Mouse (Mus musculus) kidney, embryonic 16.5 days (tissue): ENCODE measurements around the gene Cenpe. TPM values are rescaled to one million over a fixed set of nuclear protein-coding genes. Genes with fewer than 3 reads are reported as not detected.
A peak's percentile ranks its signal among the peaks of the same experiment; 100 is the strongest.

Source experiments
- ATAC-seq: fragments of 200-750 bp; cut with Nextera tagmentation; 2 replicates; pipeline ENCODE4 v1.8.0; 2017; ENCODE audit warnings: moderate TSS enrichment; ENCODE audit not compliant: low FRiP score, low TSS enrichment
- H3K27ac ChIP-seq: fragments of 300-500 bp; sonication (generic); 2 replicates; pipeline ENCODE4 v1.5.1; 2014; ENCODE audit warnings: low read length
- H3K27me3 ChIP-seq: fragments of 300-500 bp; sonication (generic); 2 replicates; pipeline ENCODE4 v1.6.1; 2014; ENCODE audit warnings: low read length, control low read depth, mixed read lengths; ENCODE audit not compliant: insufficient read depth
- H3K36me3 ChIP-seq: fragments of 300-500 bp; sonication (generic); 2 replicates; pipeline ENCODE4 v1.6.1; 2014; ENCODE audit warnings: low read length, control low read depth, mixed read lengths; ENCODE audit not compliant: insufficient read depth
- H3K4me1 ChIP-seq: fragments of 300-500 bp; sonication (generic); 2 replicates; pipeline ENCODE4 v1.6.1; 2014; ENCODE audit warnings: low read length, control low read depth, mixed read lengths; ENCODE audit not compliant: insufficient read depth
- H3K4me2 ChIP-seq: fragments of 300-500 bp; sonication (generic); replicated peaks from 2 replicates; pipeline ENCODE4 v1.6.1; 2014; ENCODE audit warnings: low read depth, low read length
- H3K4me3 ChIP-seq: fragments of 300-500 bp; sonication (generic); 2 replicates; pipeline ENCODE4 v1.5.1; 2014; ENCODE audit warnings: mild to moderate bottlenecking, low read length
- H3K9ac ChIP-seq: fragments of 300-500 bp; sonication (generic); replicated peaks from 2 replicates; pipeline ENCODE4 v1.6.1; 2014; ENCODE audit warnings: low read length
- H3K9me3 ChIP-seq: fragments of 300-500 bp; sonication (generic); 2 replicates; pipeline ENCODE4 v1.6.1; 2016; ENCODE audit warnings: low read length, control low read depth
- WGBS: fragments of 180-500 bp; shearing (Covaris S2); extraction: QIAGEN DNeasy Blood & Tissue Kit; methylation state at CpG from one replicate; pipeline ENCODE4 v1.1.7; 2014; 5-methylcytosine and 5-hydroxymethylcytosine counted together
- polyA plus RNA-seq: library from polyadenylated mRNA; unstranded; fragments of >200 nt; fragmentation: Nextera tagmentation; extraction: Ambion mirVana; gene quantifications from 2 replicates; pipeline ENCODE4 v1.2.1, GENCODE M21; 2015

Gene Cenpe
- polyA plus RNA-seq, 1 experiment from 2014 or later = 26.5 TPM

DNA sequence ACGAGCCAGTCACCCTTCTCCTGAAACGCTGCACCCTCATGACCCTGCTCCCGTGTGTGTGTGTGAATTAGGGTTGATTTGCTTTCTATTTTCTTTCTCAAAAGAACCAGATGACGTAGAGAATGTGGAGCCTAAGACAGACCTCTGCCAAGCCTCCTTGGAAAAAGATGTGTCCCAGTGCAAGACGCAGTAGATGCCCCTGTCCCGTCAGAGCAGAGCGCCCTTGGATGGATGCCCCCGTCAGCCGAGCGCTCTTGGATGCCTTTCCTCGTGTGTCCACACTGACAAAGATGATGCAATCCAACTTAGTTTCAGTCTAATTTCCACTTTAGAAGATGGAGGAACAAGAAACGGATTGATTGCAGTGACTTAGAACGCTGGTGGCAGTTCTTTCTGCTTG is 60.7 kb downstream of the Cenpe start:
- WGBS = 85% methylated on average over 13 of the region's 13 CpGs
- no peak for ATAC-seq
- no peak overlapping the region for H3K4me2 ChIP-seq
- no peak overlapping the region for H3K4me3 ChIP-seq
- no peaks in the 10 kb centered on the region for H3K27me3 ChIP-seq
- H3K36me3 ChIP-seq = peaks cover 32% of the 10 kb centered on the region
- no peak overlapping the region for H3K27ac ChIP-seq
- H3K9ac ChIP-seq = no peak overlapping the region
- no peaks in the 10 kb centered on the region for H3K4me1 ChIP-seq
- no peaks in the 10 kb centered on the region for H3K9me3 ChIP-seq

GRCm38 (mm10) chr3:135280160-135280559 is 67.8 kb downstream of the Cenpe start:
- Histone ChIP-seq H3K36me3 (no peaks in the 10 kb centered on the region), H3K4me3 (no peak overlapping the region), H3K27ac (no peak overlapping the region), H3K4me2 (no peak overlapping the region), H3K27me3 (no peaks in the 10 kb centered on the region), H3K9ac (peak overlapping the region; percentile 57; the same call in 1 of the 2 replicates), H3K9me3 (0 out of 2 replicates have a peak, but pooled peaks cover 5% of the 10 kb centered on the region), H3K4me1 (peaks cover 4% of the 10 kb centered on the region; the same call in 1 of the 2 replicates)
- ATAC-seq = peak; percentile 22; the same call in 1 of the 2 replicates
- 65% methylated on average over 4 of the region's 4 CpGs for WGBS

DNA sequence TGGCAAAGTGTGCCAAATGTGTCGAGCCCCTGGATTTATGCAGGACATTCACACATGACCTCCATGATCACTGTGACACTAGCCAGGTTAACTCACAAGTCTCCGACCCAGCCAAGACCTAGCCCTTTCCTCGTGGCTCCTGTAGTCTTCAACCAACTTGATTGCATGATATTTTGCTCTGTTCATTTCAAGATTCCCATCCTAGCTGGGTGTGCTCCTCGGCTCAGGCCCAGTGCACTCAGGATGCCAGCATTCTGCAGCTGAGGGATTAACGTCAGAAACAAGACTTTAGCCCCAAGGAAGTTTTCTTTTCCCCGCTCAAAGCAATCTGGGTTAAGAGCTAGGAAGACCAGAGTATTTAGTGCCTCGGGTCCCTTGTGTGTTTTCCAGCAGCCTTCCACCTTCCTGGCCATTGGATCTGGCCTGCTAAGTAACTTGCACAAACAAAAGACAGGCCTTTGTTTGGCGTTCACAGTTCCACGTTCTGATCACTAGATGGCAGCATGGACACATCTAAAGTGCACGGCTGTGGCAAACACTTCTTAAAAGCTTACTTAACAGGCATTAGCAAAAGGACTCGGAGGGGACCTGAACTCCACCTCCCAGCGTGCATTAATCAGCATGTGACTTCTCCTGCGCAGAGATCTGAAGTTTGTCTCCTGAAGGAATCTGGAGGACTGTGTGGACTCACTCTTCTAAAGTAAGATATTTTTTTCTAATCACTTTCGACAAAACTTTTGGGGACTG is 68.5 kb downstream of the Cenpe start, which contains the start of gene Bdh2:
Gene Bdh2, plus strand, starts transcription at position 553 of the 747 bp plus-strand sequence.
- Histone ChIP-seq H3K4me1 (peaks cover 4% of the 10 kb centered on the region; the same call in 1 of the 2 replicates), H3K4me3 (peak within 1 kb of the TSS; percentile 6), H3K27ac (peak within 1 kb of the TSS; percentile 26; the same call in 1 of the 2 replicates), H3K4me2 (peak within 1 kb of the TSS; percentile 41), H3K9me3 (0 out of 2 replicates have a peak, but pooled peaks cover 5% of the 10 kb centered on the region), H3K9ac (peak within 1 kb of the TSS; percentile 57), H3K27me3 (no peaks in the 10 kb centered on the region), H3K36me3 (no peaks in the 10 kb centered on the region)
- ATAC-seq = peak; percentile 89
- WGBS = 16% methylated on average over 14 of the region's 14 CpGs

- ATAC-seq = no peak
- 0 out of 2 replicates have a peak, but pooled peaks cover 5% of the 10 kb centered on the region for H3K9me3 ChIP-seq
- H3K27me3 ChIP-seq = no peaks in the 10 kb centered on the region
- peak overlapping the region; percentile 16; the same call in 1 of the 2 replicates for H3K4me2 ChIP-seq
- H3K9ac ChIP-seq = no peak overlapping the region
- no peaks in the 10 kb centered on the region for H3K36me3 ChIP-seq
- peaks cover 4% of the 10 kb centered on the region; the same call in 1 of the 2 replicates for H3K4me1 ChIP-seq
- no peak overlapping the region for H3K4me3 ChIP-seq
- WGBS = 82% methylated on average over 8 of the region's 8 CpGs
- H3K27ac ChIP-seq = no peak overlapping the region
Measured at GRCm38 (mm10) chr3:135281701-135282100, 69.4 kb downstream of the Cenpe start.

- Histone ChIP-seq H3K36me3 (no peaks in the 10 kb centered on the region), H3K9ac (no peak overlapping the region), H3K4me2 (no peak overlapping the region), H3K4me3 (no peak overlapping the region), H3K27ac (no peak overlapping the region), H3K4me1 (peaks cover 4% of the 10 kb centered on the region; the same call in 1 of the 2 replicates), H3K27me3 (no peaks in the 10 kb centered on the region), H3K9me3 (no peaks in the 10 kb centered on the region)
- ATAC-seq = no peak
- 79% methylated on average over 11 of the region's 11 CpGs for WGBS
Measured at GRCm38 (mm10) chr3:135285256-135285655, 72.9 kb downstream of the Cenpe start.

- peaks cover 4% of the 10 kb centered on the region; the same call in 1 of the 2 replicates for H3K4me1 ChIP-seq
- H3K36me3 ChIP-seq = no peaks in the 10 kb centered on the region
- no peaks in the 10 kb centered on the region for H3K9me3 ChIP-seq
- no peak for ATAC-seq
- no peaks in the 10 kb centered on the region for H3K27me3 ChIP-seq
- 78% methylated on average over 3 of the region's 3 CpGs for WGBS
- no peak overlapping the region for H3K4me2 ChIP-seq
- H3K27ac ChIP-seq = no peak overlapping the region
- no peak overlapping the region for H3K4me3 ChIP-seq
- H3K9ac ChIP-seq = no peak overlapping the region
Measured at GRCm38 (mm10) chr3:135285807-135286206, 73.5 kb downstream of the Cenpe start.

DNA sequence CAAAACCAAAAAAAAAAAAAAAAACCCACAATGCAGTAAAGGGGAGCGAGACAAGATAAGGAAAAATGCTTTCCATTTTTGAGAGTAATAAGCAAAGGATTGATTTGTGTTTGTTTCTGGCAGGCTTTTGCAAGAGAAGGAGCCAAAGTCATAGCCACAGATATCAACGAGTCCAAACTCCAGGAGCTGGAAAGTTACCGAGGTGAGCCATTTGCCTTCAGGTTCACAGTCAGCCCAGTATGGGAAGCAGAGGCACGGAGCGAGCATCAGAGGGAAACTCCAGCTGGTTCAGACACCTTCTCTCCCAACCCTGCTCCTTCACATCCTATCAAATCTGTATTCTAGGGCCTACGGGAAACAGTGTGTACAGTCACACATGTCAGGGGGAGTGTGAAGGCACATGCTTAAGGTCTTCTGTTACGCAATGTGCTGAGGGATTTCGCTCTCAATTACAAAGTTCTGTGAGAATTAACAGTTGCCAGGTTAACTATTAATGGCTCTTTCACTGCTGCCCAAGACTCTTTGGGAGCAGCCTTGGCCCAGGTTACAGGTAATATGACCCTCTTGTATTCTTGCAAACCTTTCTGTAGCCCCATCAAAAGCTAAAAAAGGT is 75.9 kb downstream of the Cenpe start:
- no peak overlapping the region for H3K4me2 ChIP-seq
- H3K4me1 ChIP-seq = no peaks in the 10 kb centered on the region
- no peak overlapping the region for H3K4me3 ChIP-seq
- 70% methylated on average over 8 of the region's 8 CpGs for WGBS
- H3K9me3 ChIP-seq = no peaks in the 10 kb centered on the region
- H3K27me3 ChIP-seq = no peaks in the 10 kb centered on the region
- ATAC-seq = peak; percentile 64; the same call in 1 of the 2 replicates
- peak overlapping the region; percentile 56; the same call in 1 of the 2 replicates for H3K27ac ChIP-seq
- H3K9ac ChIP-seq = no peak overlapping the region
- H3K36me3 ChIP-seq = no peaks in the 10 kb centered on the region

GRCm38 (mm10) chr3:135289148-135289547 is 76.8 kb downstream of the Cenpe start:
- no peaks in the 10 kb centered on the region for H3K4me1 ChIP-seq
- WGBS = 79% methylated on average over 1 of the region's 1 CpGs
- no peak overlapping the region for H3K4me2 ChIP-seq
- H3K4me3 ChIP-seq = no peak overlapping the region
- H3K27ac ChIP-seq = no peak overlapping the region
- no peaks in the 10 kb centered on the region for H3K36me3 ChIP-seq
- no peaks in the 10 kb centered on the region for H3K9me3 ChIP-seq
- H3K9ac ChIP-seq = no peak overlapping the region
- H3K27me3 ChIP-seq = no peaks in the 10 kb centered on the region
- ATAC-seq = no peak

GRCm38 (mm10) chr3:135290249-135290894 is 78.0 kb downstream of the Cenpe start:
- Histone ChIP-seq H3K36me3 (no peaks in the 10 kb centered on the region), H3K4me2 (no peak overlapping the region), H3K27me3 (no peaks in the 10 kb centered on the region), H3K4me1 (no peaks in the 10 kb centered on the region), H3K4me3 (no peak overlapping the region), H3K9me3 (no peaks in the 10 kb centered on the region), H3K9ac (no peak overlapping the region), H3K27ac (no peak overlapping the region)
- ATAC-seq = peak; percentile 62
- 95% methylated on average over 7 of the region's 7 CpGs for WGBS
